24 mouse cellular contexts compared by ENCODE assay signal in genomic region chr13:41216236-41216635, GRCm38 (mm10). TPM values are rescaled to one million over a fixed set of nuclear protein-coding genes. Genes with fewer than 3 reads are reported as not detected.
DNase-seq lines count a peak whose midpoint lies in the region; ATAC-seq and TF ChIP-seq lines count a peak whose summit lies in the region.
"Had no signal": no experiment of that assay in that cellular context is flagged by ENCODE, and none has a peak within 500 bp of the region (broad histone marks: within the 10 kb centered on the region; RNA-seq: fewer than 3 reads in every experiment).

No protein-coding gene starts in this region.

- TF ChIP-seq CTCF in liver, embryonic 14.5 days (IDR thresholded peaks at IDR 0.05; ENCODE audit: low read depth) = no peak

- peaks cover 15% of the 10 kb centered on the region for H3K4me1 ChIP-seq in kidney, embryonic 15.5 days
- peaks cover 0 to 5% of the 10 kb centered on the region in 2 experiments; a peak in 2 of 4 replicates for H3K4me1 ChIP-seq in liver, embryonic 14.5 days (replicated peaks; ENCODE audit: control insufficient read depth in 2 of 2, insufficient read depth in 2 of 2, low read length in 1 of 2)
- H3K4me1 ChIP-seq in liver, embryonic 16.5 days (ENCODE audit: control insufficient read depth, low read depth, low read length) = no peaks in the 10 kb centered on the region; the same call in 1 of the 2 replicates
- H3K4me1 ChIP-seq in midbrain, embryonic 13.5 days (replicated peaks) = peaks cover 37% of the 10 kb centered on the region

- no peaks in the 10 kb centered on the region for H3K27me3 ChIP-seq in kidney, embryonic 15.5 days
- H3K27me3 ChIP-seq in liver, embryonic 14.5 days (ENCODE audit: control insufficient read depth, insufficient read depth, low read length) = peaks cover 6% of the 10 kb centered on the region
- H3K27me3 ChIP-seq in liver, embryonic 16.5 days (ENCODE audit: control insufficient read depth, insufficient read depth, low read depth, low read length) = peaks cover 12% of the 10 kb centered on the region
- no peaks in the 10 kb centered on the region for H3K27me3 ChIP-seq in midbrain, embryonic 13.5 days
- H3K27me3 ChIP-seq: CH12.LX; embryonic facial prominence, embryonic 12.5 days; forebrain, embryonic 15.5 days; heart, embryonic 15.5 days had no signal

- WGBS in kidney, embryonic 15.5 days = 76% methylated on average over 3 of the region's 3 CpGs
- WGBS in liver, embryonic 14.5 days (ENCODE audit: insufficient replicate concordance) = 47% methylated on average over 3 of the region's 3 CpGs
- WGBS in liver, embryonic 16.5 days (ENCODE audit: insufficient replicate concordance) = 51% methylated on average over 3 of the region's 3 CpGs
- WGBS in midbrain, embryonic 13.5 days = 61% methylated on average over 3 of the region's 3 CpGs

- H3K36me3 ChIP-seq in kidney, embryonic 15.5 days = no peaks in the 10 kb centered on the region
- no peaks in the 10 kb centered on the region for H3K36me3 ChIP-seq in liver, embryonic 14.5 days (replicated peaks; ENCODE audit: control insufficient read depth, insufficient read depth, low read depth)
- H3K36me3 ChIP-seq in liver, embryonic 16.5 days (ENCODE audit: control insufficient read depth, insufficient read depth) = no peaks in the 10 kb centered on the region
- no peaks in the 10 kb centered on the region for H3K36me3 ChIP-seq in midbrain, embryonic 13.5 days
- H3K36me3 ChIP-seq: embryonic facial prominence, embryonic 12.5 days; forebrain, embryonic 15.5 days; heart, embryonic 15.5 days had no signal

- no peak for TF ChIP-seq EP300 in liver, embryonic 14.5 days (IDR thresholded peaks at IDR 0.05; ENCODE audit: low read depth)

- no peak overlapping the region for H3K4me3 ChIP-seq in kidney, embryonic 15.5 days (replicated peaks)
- no peak overlapping the region for H3K4me3 ChIP-seq in liver, embryonic 14.5 days (ENCODE audit: insufficient read depth in 1 of 2, low read depth in 2 of 2, low read length in 2 of 2)
- H3K4me3 ChIP-seq in liver, embryonic 16.5 days (ENCODE audit: low read depth, low read length) = no peak overlapping the region
- no peak overlapping the region for H3K4me3 ChIP-seq in midbrain, embryonic 13.5 days (replicated peaks)
- H3K4me3 ChIP-seq: embryonic facial prominence, embryonic 12.5 days; forebrain, embryonic 15.5 days; heart, adult 2 months; heart, embryonic 15.5 days had no signal

- no peak overlapping the region for H3K4me2 ChIP-seq in kidney, embryonic 15.5 days
- H3K4me2 ChIP-seq in liver, embryonic 14.5 days (ENCODE audit: low read depth) = peak overlapping the region; percentile 20; the same call in 1 of the 2 replicates
- H3K4me2 ChIP-seq in liver, embryonic 16.5 days (ENCODE audit: low read depth, low read length) = 0 out of 2 replicates have a peak overlapping the region, but pooled peaks have one; percentile 1
- no peak overlapping the region for H3K4me2 ChIP-seq in midbrain, embryonic 13.5 days (replicated peaks)
- H3K4me2 ChIP-seq: embryonic facial prominence, embryonic 12.5 days; forebrain, embryonic 15.5 days; heart, embryonic 11.5 days; heart, embryonic 15.5 days had no signal

- H3K9ac ChIP-seq in kidney, embryonic 15.5 days = no peak overlapping the region
- no peak overlapping the region for H3K9ac ChIP-seq in liver, embryonic 14.5 days (replicated peaks)
- no peak overlapping the region for H3K9ac ChIP-seq in liver, embryonic 16.5 days (ENCODE audit: low read depth, low read length)
- H3K9ac ChIP-seq in midbrain, embryonic 13.5 days (replicated peaks) = no peak overlapping the region
- H3K9ac ChIP-seq: embryonic facial prominence, embryonic 12.5 days; forebrain, embryonic 15.5 days; heart, embryonic 15.5 days had no signal

- H3K9me3 ChIP-seq in kidney, embryonic 15.5 days (replicated peaks) = peaks cover 7% of the 10 kb centered on the region; the same call in 1 of the 2 replicates
- H3K9me3 ChIP-seq in liver, embryonic 14.5 days (ENCODE audit: control insufficient read depth, low read length) = no peaks in the 10 kb centered on the region
- no peaks in the 10 kb centered on the region for H3K9me3 ChIP-seq in liver, embryonic 16.5 days (replicated peaks; ENCODE audit: control insufficient read depth, low read length)
- 0 out of 2 replicates have a peak, but pooled peaks cover 5% of the 10 kb centered on the region for H3K9me3 ChIP-seq in midbrain, embryonic 13.5 days
- H3K9me3 ChIP-seq: embryonic facial prominence, embryonic 12.5 days; forebrain, embryonic 15.5 days; heart, embryonic 15.5 days had no signal

- peak overlapping the region; percentile 54; the same call in 1 of the 2 replicates for H3K27ac ChIP-seq in kidney, embryonic 15.5 days
- no peak overlapping the region for H3K27ac ChIP-seq in liver, embryonic 14.5 days
- H3K27ac ChIP-seq in liver, embryonic 16.5 days (ENCODE audit: low read length) = no peak overlapping the region
- H3K27ac ChIP-seq in midbrain, embryonic 13.5 days = no peak overlapping the region
- H3K27ac ChIP-seq: embryonic facial prominence, embryonic 12.5 days; forebrain, embryonic 15.5 days; heart, adult 2 months; heart, embryonic 15.5 days had no signal

- no peak for ATAC-seq in kidney, embryonic 15.5 days (replicated peaks; ENCODE audit: low FRiP score)
- ATAC-seq in liver, embryonic 14.5 days (ENCODE audit: insufficient read depth) = no peak
- ATAC-seq in liver, embryonic 16.5 days (ENCODE audit: low read depth) = peak; percentile 55
- ATAC-seq in midbrain, embryonic 13.5 days = no peak
- ATAC-seq: activated CD4-positive, CD25-positive, alpha-beta regulatory T cell, adult 4 months; forebrain, embryonic 15.5 days; Patski had no signal

- DNase-seq in kidney, adult 18-20 months = no peak
- no peak for DNase-seq in liver, embryonic 14.5 days (ENCODE audit: low read depth in 3 of 3, low spot score in 3 of 3)
- no peak for DNase-seq in liver
- DNase-seq in retina, postnatal 7 days (ENCODE audit: low read depth, low spot score) = peak; percentile 37
- DNase-seq: adrenal gland, postnatal 14 days; cerebellum, adult 11-12 months; cerebellum, adult 9-10 months; cerebellum, postnatal 25 days; gastrocnemius, postnatal 14 days; heart, adult 2 months; heart, postnatal 14 days had no signal

RNA-seq across cellular contexts. Expression of gene Elovl2, which starts 4.0 kb away (rescaled TPM):
- polyA plus RNA-seq in kidney, embryonic 15.5 days (2015; fragmentation: Nextera tagmentation; extraction: Ambion mirVana) = 16.8 and 19.2 TPM in 2 replicates
- polyA plus RNA-seq in liver, embryonic 14.5 days (2012; rRNA removed) = 14.4 and 17.4 TPM in 2 replicates
- 28.1 and 33.4 TPM in 2 replicates for polyA plus RNA-seq in liver, embryonic 14.5 days (2014; fragmentation: Nextera tagmentation; extraction: Ambion mirVana)
- 47.5 and 50.6 TPM in 2 replicates for polyA plus RNA-seq in liver, embryonic 16.5 days (2015; fragmentation: Nextera tagmentation; extraction: Ambion mirVana)
- polyA plus RNA-seq in midbrain, embryonic 13.5 days (2015; fragmentation: Nextera tagmentation; extraction: Ambion mirVana) = 42.7 and 43.6 TPM in 2 replicates
- polyA plus RNA-seq: activated CD4-positive, CD25-positive, alpha-beta regulatory T cell, adult 4 months; Patski had no signal

RNA-seq across cellular contexts. Expression of gene Smim13, which starts 33.4 kb away (rescaled TPM):
- 10.1 and 10.7 TPM in 2 replicates for polyA plus RNA-seq in kidney, embryonic 15.5 days (2015; fragmentation: Nextera tagmentation; extraction: Ambion mirVana)
- polyA plus RNA-seq in liver, embryonic 14.5 days (2012; rRNA removed) = 2.2 and 3.1 TPM in 2 replicates
- polyA plus RNA-seq in liver, embryonic 14.5 days (2014; fragmentation: Nextera tagmentation; extraction: Ambion mirVana) = 3.8 and 4.3 TPM in 2 replicates
- 4.5 and 4.8 TPM in 2 replicates for polyA plus RNA-seq in liver, embryonic 16.5 days (2015; fragmentation: Nextera tagmentation; extraction: Ambion mirVana)
- 15.5 and 16.2 TPM in 2 replicates for polyA plus RNA-seq in midbrain, embryonic 13.5 days (2015; fragmentation: Nextera tagmentation; extraction: Ambion mirVana)

RNA-seq across cellular contexts. Expression of gene Gm17364, which starts 57.5 kb away (rescaled TPM):
- not detected in 2 replicates for polyA plus RNA-seq in kidney, embryonic 15.5 days (2015; fragmentation: Nextera tagmentation; extraction: Ambion mirVana)
- polyA plus RNA-seq in liver, embryonic 14.5 days (2012; rRNA removed) = not detected in 2 replicates
- not detected in 2 replicates for polyA plus RNA-seq in liver, embryonic 14.5 days (2014; fragmentation: Nextera tagmentation; extraction: Ambion mirVana)
- polyA plus RNA-seq in liver, embryonic 16.5 days (2015; fragmentation: Nextera tagmentation; extraction: Ambion mirVana) = not detected in 2 replicates
- polyA plus RNA-seq in midbrain, embryonic 13.5 days (2015; fragmentation: Nextera tagmentation; extraction: Ambion mirVana) = not detected in 2 replicates
- polyA plus RNA-seq: activated CD4-positive, CD25-positive, alpha-beta regulatory T cell, adult 4 months; cortical plate, adult 2 months; embryonic facial prominence, embryonic 12.5 days; forebrain, embryonic 11.5 days; forebrain, embryonic 15.5 days; gonadal fat pad, adult 2 months; heart, adult 2 months; heart, embryonic 11.5 days; heart, embryonic 15.5 days; Patski had no signal

Comparison
In these comparisons a context has a peak if more than half of its experiments do, and no peak if none do; other contexts are left out.
1. H3K4me2 ChIP-seq: peak in liver, embryonic 14.5 days (single experiment) and liver, embryonic 16.5 days (single experiment); none in kidney, embryonic 15.5 days (single experiment) and midbrain, embryonic 13.5 days (single experiment).